Mouse (Mus musculus) liver, embryonic 11.5 days (tissue): ENCODE results near the gene Mbnl2. TPM values are rescaled to one million over a fixed set of nuclear protein-coding genes. Genes with fewer than 3 reads are reported as not detected.

Experiments
- ATAC-seq: fragments of 200-750 bp; cut with Nextera tagmentation; replicated peaks from 2 replicates; pipeline ENCODE4 v1.8.0; 2017; ENCODE audit warnings: moderate number of reproducible peaks, mild to moderate bottlenecking, moderate TSS enrichment, moderate library complexity; ENCODE audit not compliant: low FRiP score
- DNase-seq: peaks from one replicate; pipeline ENCODE4 v3.0.0-alpha.2; 2017; ENCODE audit warnings: low spot score
- H3K27ac ChIP-seq: fragments of 300-500 bp; sonication (generic); 2 replicates; pipeline ENCODE4 v1.5.1; 2014; ENCODE audit warnings: mild to moderate bottlenecking, low read depth, low read length, control low read depth
- H3K27me3 ChIP-seq: fragments of 300-500 bp; sonication (generic); replicated peaks from 2 replicates; pipeline ENCODE4 v1.6.1; 2014; ENCODE audit warnings: low read length, mixed read lengths; ENCODE audit not compliant: control insufficient read depth, insufficient read depth
- H3K36me3 ChIP-seq: fragments of 300-500 bp; sonication (generic); 2 replicates; pipeline ENCODE4 v1.6.1; 2014; ENCODE audit warnings: mild to moderate bottlenecking, low read length, moderate library complexity, mixed read lengths; ENCODE audit not compliant: control insufficient read depth, insufficient read depth
- H3K4me1 ChIP-seq: fragments of 300-500 bp; sonication (generic); replicated peaks from 2 replicates; pipeline ENCODE4 v1.6.1; 2014; ENCODE audit warnings: low read length, mixed read lengths; ENCODE audit not compliant: control insufficient read depth, insufficient read depth
- H3K4me2 ChIP-seq: fragments of 300-500 bp; sonication (generic); 2 replicates; pipeline ENCODE4 v1.6.1; 2014; ENCODE audit warnings: mild to moderate bottlenecking, control low read depth, moderate library complexity
- H3K4me3 ChIP-seq: fragments of 300-500 bp; sonication (generic); 2 replicates; pipeline ENCODE4 v1.5.1; 2014; ENCODE audit warnings: low read depth, low read length, control low read depth
- H3K9ac ChIP-seq: fragments of 300-500 bp; sonication (generic); 2 replicates; pipeline ENCODE4 v1.6.1; 2014; ENCODE audit warnings: low read depth, low read length, control low read depth
- H3K9me3 ChIP-seq: fragments of 300-500 bp; sonication (generic); 2 replicates; pipeline ENCODE4 v1.6.1; 2016; ENCODE audit warnings: low read length, inconsistent platforms, mixed read lengths; ENCODE audit not compliant: control insufficient read depth
- WGBS: fragments of 180-500 bp; shearing (Covaris S2); extraction: QIAGEN DNeasy Blood & Tissue Kit; methylation state at CpG from one replicate; pipeline ENCODE4 v1.1.7; 2014; 5-methylcytosine and 5-hydroxymethylcytosine counted together
- polyA plus RNA-seq: library from polyadenylated mRNA; unstranded; fragments of >200 nt; fragmentation: Nextera tagmentation; extraction: Ambion mirVana; gene quantifications from 2 replicates; pipeline ENCODE4 v1.2.1, GENCODE M21; 2014

Mbnl2 gene
- polyA plus RNA-seq, 1 experiment from 2014 or later: 38.2 TPM

GRCm38 (mm10) chr14:120297833-120298232 is 22.4 kb downstream of the Mbnl2 start:
- no peak overlapping the region for H3K4me3 ChIP-seq
- H3K4me1 ChIP-seq: peaks cover 19% of the 10 kb centered on the region
- no peak overlapping the region for H3K9ac ChIP-seq
- 73% methylated on average over 6 of the region's 6 CpGs for WGBS
- H3K4me2 ChIP-seq: no peak overlapping the region
- H3K36me3 ChIP-seq: no peaks in the 10 kb centered on the region
- H3K27ac ChIP-seq: no peak overlapping the region
- no peak for DNase-seq
- no peaks in the 10 kb centered on the region for H3K27me3 ChIP-seq
- H3K9me3 ChIP-seq: no peaks in the 10 kb centered on the region
- no peak for ATAC-seq

GRCm38 (mm10) chr14:120298439-120298838 is 23.0 kb downstream of the Mbnl2 start:
- H3K27ac ChIP-seq: no peak overlapping the region
- DNase-seq (no peak), ATAC-seq (no peak)
- peaks cover 25% of the 10 kb centered on the region for H3K4me1 ChIP-seq
- no peaks in the 10 kb centered on the region for H3K36me3 ChIP-seq
- H3K4me2 ChIP-seq: no peak overlapping the region
- no peaks in the 10 kb centered on the region for H3K27me3 ChIP-seq
- no peaks in the 10 kb centered on the region for H3K9me3 ChIP-seq
- H3K9ac ChIP-seq: no peak overlapping the region
- H3K4me3 ChIP-seq: no peak overlapping the region
- 81% methylated on average over 5 of the region's 5 CpGs for WGBS

GRCm38 (mm10) chr14:120299716-120300115 is 24.2 kb downstream of the Mbnl2 start:
- Histone ChIP-seq H3K9ac (no peak overlapping the region), H3K4me3 (no peak overlapping the region), H3K4me1 (peaks cover 23% of the 10 kb centered on the region), H3K27me3 (no peaks in the 10 kb centered on the region), H3K4me2 (no peak overlapping the region), H3K36me3 (no peaks in the 10 kb centered on the region), H3K27ac (no peak overlapping the region), H3K9me3 (no peaks in the 10 kb centered on the region)
- 45% methylated on average over 3 of the region's 3 CpGs for WGBS
- DNase-seq (no peak), ATAC-seq (no peak; the same call in 1 of the 2 replicates)

GRCm38 (mm10) chr14:120300191-120300590 is 24.7 kb downstream of the Mbnl2 start:
- ATAC-seq (no peak), DNase-seq (no peak)
- peaks cover 23% of the 10 kb centered on the region for H3K4me1 ChIP-seq
- H3K4me2 ChIP-seq: no peak overlapping the region
- H3K4me3 ChIP-seq: no peak overlapping the region
- H3K27ac ChIP-seq: no peak overlapping the region
- H3K9ac ChIP-seq: no peak overlapping the region
- H3K27me3 ChIP-seq: no peaks in the 10 kb centered on the region
- H3K36me3 ChIP-seq: no peaks in the 10 kb centered on the region
- H3K9me3 ChIP-seq: no peaks in the 10 kb centered on the region
- WGBS: 63% methylated on average over 4 of the region's 4 CpGs

GRCm38 (mm10) chr14:120300814-120301213 is 25.3 kb downstream of the Mbnl2 start:
- Histone ChIP-seq H3K4me1 (peaks cover 23% of the 10 kb centered on the region), H3K27me3 (no peaks in the 10 kb centered on the region), H3K4me3 (no peak overlapping the region), H3K4me2 (no peak overlapping the region), H3K27ac (no peak overlapping the region), H3K36me3 (no peaks in the 10 kb centered on the region), H3K9ac (no peak overlapping the region), H3K9me3 (no peaks in the 10 kb centered on the region)
- ATAC-seq: no peak
- WGBS: 89% methylated on average over 4 of the region's 4 CpGs
- DNase-seq: no peak

GRCm38 (mm10) chr14:120302913-120303548 is 27.6 kb downstream of the Mbnl2 start:
- 32% methylated on average over 6 of the region's 6 CpGs for WGBS
- Histone ChIP-seq H3K9ac (0 out of 2 replicates have a peak overlapping the region, but pooled peaks have one; percentile 16), H3K27me3 (no peaks in the 10 kb centered on the region), H3K4me2 (no peak overlapping the region), H3K4me1 (peaks cover 19% of the 10 kb centered on the region), H3K4me3 (no peak overlapping the region), H3K27ac (no peak overlapping the region; the same call in 1 of the 2 replicates), H3K36me3 (no peaks in the 10 kb centered on the region), H3K9me3 (no peaks in the 10 kb centered on the region)
- ATAC-seq (peak; percentile 40; the same call in 1 of the 2 replicates), DNase-seq (no peak)

- H3K9me3 ChIP-seq: no peaks in the 10 kb centered on the region
- WGBS: 37% methylated on average over 11 of the region's 11 CpGs
- no peak overlapping the region; the same call in 1 of the 2 replicates for H3K4me3 ChIP-seq
- peak overlapping the region; percentile 19 for H3K4me2 ChIP-seq
- H3K4me1 ChIP-seq: peaks cover 33% of the 10 kb centered on the region
- no peaks in the 10 kb centered on the region for H3K36me3 ChIP-seq
- no peak for DNase-seq
- H3K27me3 ChIP-seq: no peaks in the 10 kb centered on the region
- H3K9ac ChIP-seq: no peak overlapping the region
- peak; percentile 63 for ATAC-seq
- H3K27ac ChIP-seq: no peak overlapping the region
Measured at GRCm38 (mm10) chr14:120306229-120306628, 30.8 kb downstream of the Mbnl2 start.

GRCm38 (mm10) chr14:120307356-120307755 is 31.9 kb downstream of the Mbnl2 start:
- Histone ChIP-seq H3K4me2 (0 out of 2 replicates have a peak overlapping the region, but pooled peaks have one; percentile 29), H3K4me3 (no peak overlapping the region), H3K27ac (no peak overlapping the region), H3K4me1 (peaks cover 36% of the 10 kb centered on the region), H3K9me3 (no peaks in the 10 kb centered on the region), H3K27me3 (no peaks in the 10 kb centered on the region), H3K9ac (no peak overlapping the region), H3K36me3 (no peaks in the 10 kb centered on the region)
- WGBS: 81% methylated on average over 3 of the region's 3 CpGs
- ATAC-seq (no peak), DNase-seq (no peak)

GRCm38 (mm10) chr14:120307963-120308362 is 32.5 kb downstream of the Mbnl2 start:
- ATAC-seq (no peak), DNase-seq (no peak)
- H3K27ac ChIP-seq: no peak overlapping the region
- H3K4me3 ChIP-seq: no peak overlapping the region
- peaks cover 33% of the 10 kb centered on the region for H3K4me1 ChIP-seq
- 34% methylated on average over 4 of the region's 4 CpGs for WGBS
- H3K9ac ChIP-seq: no peak overlapping the region
- no peaks in the 10 kb centered on the region for H3K36me3 ChIP-seq
- no peaks in the 10 kb centered on the region for H3K27me3 ChIP-seq
- no peaks in the 10 kb centered on the region for H3K9me3 ChIP-seq
- H3K4me2 ChIP-seq: no peak overlapping the region
